Mouse (Mus musculus): ENCODE measurements at regions not wholly inside any gene's neighbourhood (a gene's known extent, or its start where the extent isn't known, plus 50 kb on each side); places are given as distances from the start of the nearest gene placed in this dataset.
"Not testable (repeated sequence)": the region's sequence is repeated elsewhere in the genome, so short reads cannot be mapped to it uniquely, and the experiment has no call there.

DNA sequence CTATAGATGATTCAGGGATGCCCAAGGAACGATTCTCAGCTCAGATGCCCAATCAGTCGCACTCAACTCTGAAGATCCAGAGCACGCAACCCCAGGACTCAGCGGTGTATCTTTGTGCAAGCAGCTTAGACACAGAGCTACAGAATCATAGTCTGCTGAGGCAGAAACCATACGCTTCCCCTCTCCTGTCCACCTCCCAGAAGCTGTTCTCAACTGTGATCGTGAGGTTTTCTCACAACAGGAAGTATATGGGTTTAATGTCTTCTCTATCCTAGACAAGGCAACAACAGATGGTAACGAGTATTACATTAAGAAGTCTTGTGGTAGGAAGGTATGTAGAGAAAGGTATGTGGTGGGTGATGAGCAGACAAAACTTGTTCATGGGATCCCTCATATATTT is 116.8 kb upstream of the 2210010C04Rik start:
- no peak overlapping the region for H3K27ac ChIP-seq (replicated peaks in 1 of 2; ENCODE audit: control insufficient read depth in 1 of 2, insufficient read depth in 1 of 2, low read depth in 2 of 2, low read length in 2 of 2)
- WGBS = 76% methylated on average over 7 of the region's 7 CpGs
- no peaks in the 10 kb centered on the region for H3K27me3 ChIP-seq (ENCODE audit: control insufficient read depth, insufficient read depth, low read length)
- no peaks in the 10 kb centered on the region for H3K9me3 ChIP-seq (ENCODE audit: control insufficient read depth, low read length)
- H3K4me1 ChIP-seq (ENCODE audit: control insufficient read depth in 2 of 2, insufficient read depth in 2 of 2, low read length in 2 of 2) = no peaks in the 10 kb centered on the region
- H3K4me3 ChIP-seq (ENCODE audit: control insufficient read depth in 1 of 2, insufficient read depth in 1 of 2, low read depth in 1 of 2, low read length in 2 of 2) = no peak overlapping the region
- H3K9ac ChIP-seq (ENCODE audit: low read length) = no peak overlapping the region
- no peak for ATAC-seq (ENCODE audit: insufficient number of reproducible peaks, insufficient read depth, low FRiP score, low read depth)
- H3K36me3 ChIP-seq (ENCODE audit: control insufficient read depth, insufficient read depth, low read length) = no peaks in the 10 kb centered on the region
- H3K4me2 ChIP-seq (ENCODE audit: low read length) = no peak overlapping the region

DNA sequence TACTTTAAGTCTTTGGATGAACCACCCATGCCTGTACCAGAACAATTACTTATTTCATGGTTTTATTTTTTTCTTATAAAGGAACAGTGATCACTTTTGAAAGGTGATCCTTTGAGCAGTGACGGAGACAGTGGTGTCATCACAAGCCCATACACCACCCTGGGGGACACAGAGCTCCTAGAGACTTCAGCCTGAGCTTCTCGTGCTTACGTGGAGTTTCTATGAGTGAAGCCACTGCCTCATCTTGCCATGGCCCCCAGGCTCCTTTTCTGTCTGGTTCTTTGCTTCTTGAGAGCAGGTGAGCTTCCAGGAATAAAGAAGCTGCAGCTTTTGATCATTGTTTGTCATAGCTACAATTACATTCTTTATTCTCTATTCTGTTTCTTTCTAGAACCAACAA is 116.2 kb upstream of the 2210010C04Rik start:
- Histone ChIP-seq H3K4me1 (ENCODE audit: control insufficient read depth in 2 of 2, insufficient read depth in 2 of 2, low read length in 2 of 2) (no peaks in the 10 kb centered on the region), H3K4me2 (ENCODE audit: low read length) (no peak overlapping the region), H3K27ac (replicated peaks in 1 of 2; ENCODE audit: control insufficient read depth in 1 of 2, insufficient read depth in 1 of 2, low read depth in 2 of 2, low read length in 2 of 2) (no peak overlapping the region), H3K9me3 (ENCODE audit: control insufficient read depth, low read length) (no peaks in the 10 kb centered on the region), H3K36me3 (ENCODE audit: control insufficient read depth, insufficient read depth, low read length) (no peaks in the 10 kb centered on the region), H3K9ac (ENCODE audit: low read length) (no peak overlapping the region), H3K27me3 (ENCODE audit: control insufficient read depth, insufficient read depth, low read length) (no peaks in the 10 kb centered on the region), H3K4me3 (ENCODE audit: control insufficient read depth in 1 of 2, insufficient read depth in 1 of 2, low read depth in 1 of 2, low read length in 2 of 2) (no peak overlapping the region)
- no peak for ATAC-seq (ENCODE audit: insufficient number of reproducible peaks, insufficient read depth, low FRiP score, low read depth)
- whole genome bisulfite sequencing = 86% methylated on average over 3 of the region's 3 CpGs

GRCm38 (mm10) chr6:41140916-41141315 is 105.6 kb upstream of the 2210010C04Rik start:
- no peak overlapping the region for H3K27ac ChIP-seq (replicated peaks in 1 of 2; ENCODE audit: control insufficient read depth in 1 of 2, insufficient read depth in 1 of 2, low read depth in 2 of 2, low read length in 2 of 2)
- no peak overlapping the region for H3K4me2 ChIP-seq (ENCODE audit: low read length)
- H3K36me3 ChIP-seq (ENCODE audit: control insufficient read depth, insufficient read depth, low read length) = no peaks in the 10 kb centered on the region
- no peak for ATAC-seq (ENCODE audit: insufficient number of reproducible peaks, insufficient read depth, low FRiP score, low read depth)
- H3K9me3 ChIP-seq (ENCODE audit: control insufficient read depth, low read length) = no peaks in the 10 kb centered on the region
- no peaks in the 10 kb centered on the region for H3K4me1 ChIP-seq (ENCODE audit: control insufficient read depth in 2 of 2, insufficient read depth in 2 of 2, low read length in 2 of 2)
- H3K27me3 ChIP-seq (ENCODE audit: control insufficient read depth, insufficient read depth, low read length) = no peaks in the 10 kb centered on the region
- H3K4me3 ChIP-seq (ENCODE audit: control insufficient read depth in 1 of 2, insufficient read depth in 1 of 2, low read depth in 1 of 2, low read length in 2 of 2) = no peak overlapping the region
- 86% methylated on average over 1 of the region's 1 CpGs for WGBS
- H3K9ac ChIP-seq (ENCODE audit: low read length) = no peak overlapping the region

- not testable (repeated sequence) for H3K36me3 ChIP-seq (ENCODE audit: control insufficient read depth, insufficient read depth, low read length); H3K9me3 ChIP-seq (ENCODE audit: control insufficient read depth, low read length); H3K4me2 ChIP-seq (ENCODE audit: low read length); H3K9ac ChIP-seq (ENCODE audit: low read length); H3K27me3 ChIP-seq (ENCODE audit: control insufficient read depth, insufficient read depth, low read length); H3K27ac ChIP-seq (replicated peaks in 1 of 2; ENCODE audit: control insufficient read depth in 1 of 2, insufficient read depth in 1 of 2, low read depth in 2 of 2, low read length in 2 of 2); H3K4me1 ChIP-seq (ENCODE audit: control insufficient read depth in 2 of 2, insufficient read depth in 2 of 2, low read length in 2 of 2); H3K4me3 ChIP-seq (ENCODE audit: control insufficient read depth in 1 of 2, insufficient read depth in 1 of 2, low read depth in 1 of 2, low read length in 2 of 2); ATAC-seq (ENCODE audit: insufficient number of reproducible peaks, insufficient read depth, low FRiP score, low read depth)
- WGBS = 55% methylated on average over 2 of the region's 2 CpGs
These were observed 102.1 kb upstream of the 2210010C04Rik start for GRCm38 (mm10) chr6:41137401-41137777.

- no peaks in the 10 kb centered on the region for H3K4me1 ChIP-seq (ENCODE audit: control insufficient read depth in 2 of 2, insufficient read depth in 2 of 2, low read length in 2 of 2)
- H3K27ac ChIP-seq (replicated peaks in 1 of 2; ENCODE audit: control insufficient read depth in 1 of 2, insufficient read depth in 1 of 2, low read depth in 2 of 2, low read length in 2 of 2) = no peak overlapping the region
- WGBS = 31% methylated on average over 6 of the region's 6 CpGs
- H3K4me2 ChIP-seq (ENCODE audit: low read length) = no peak overlapping the region
- no peaks in the 10 kb centered on the region for H3K9me3 ChIP-seq (ENCODE audit: control insufficient read depth, low read length)
- H3K9ac ChIP-seq (ENCODE audit: low read length) = no peak overlapping the region
- H3K36me3 ChIP-seq (ENCODE audit: control insufficient read depth, insufficient read depth, low read length) = no peaks in the 10 kb centered on the region
- no peaks in the 10 kb centered on the region for H3K27me3 ChIP-seq (ENCODE audit: control insufficient read depth, insufficient read depth, low read length)
- H3K4me3 ChIP-seq (ENCODE audit: control insufficient read depth in 1 of 2, insufficient read depth in 1 of 2, low read depth in 1 of 2, low read length in 2 of 2) = no peak overlapping the region
- ATAC-seq (ENCODE audit: insufficient number of reproducible peaks, insufficient read depth, low FRiP score, low read depth) = no peak
These were observed 101.5 kb upstream of the 2210010C04Rik start for GRCm38 (mm10) chr6:41136717-41137400.

GRCm38 (mm10) chr6:41135160-41135559 is 99.9 kb upstream of the 2210010C04Rik start:
- Histone ChIP-seq H3K27me3 (ENCODE audit: control insufficient read depth, insufficient read depth, low read length) (no peaks in the 10 kb centered on the region), H3K9me3 (ENCODE audit: control insufficient read depth, low read length) (no peaks in the 10 kb centered on the region), H3K4me3 (ENCODE audit: control insufficient read depth in 1 of 2, insufficient read depth in 1 of 2, low read depth in 1 of 2, low read length in 2 of 2) (no peak overlapping the region), H3K36me3 (ENCODE audit: control insufficient read depth, insufficient read depth, low read length) (no peaks in the 10 kb centered on the region), H3K27ac (replicated peaks in 1 of 2; ENCODE audit: control insufficient read depth in 1 of 2, insufficient read depth in 1 of 2, low read depth in 2 of 2, low read length in 2 of 2) (no peak overlapping the region), H3K4me1 (ENCODE audit: control insufficient read depth in 2 of 2, insufficient read depth in 2 of 2, low read length in 2 of 2) (no peaks in the 10 kb centered on the region), H3K9ac (ENCODE audit: low read length) (no peak overlapping the region), H3K4me2 (ENCODE audit: low read length) (no peak overlapping the region)
- ATAC-seq (ENCODE audit: insufficient number of reproducible peaks, insufficient read depth, low FRiP score, low read depth) = no peak
- 30% methylated on average over 4 of the region's 4 CpGs for WGBS

DNA sequence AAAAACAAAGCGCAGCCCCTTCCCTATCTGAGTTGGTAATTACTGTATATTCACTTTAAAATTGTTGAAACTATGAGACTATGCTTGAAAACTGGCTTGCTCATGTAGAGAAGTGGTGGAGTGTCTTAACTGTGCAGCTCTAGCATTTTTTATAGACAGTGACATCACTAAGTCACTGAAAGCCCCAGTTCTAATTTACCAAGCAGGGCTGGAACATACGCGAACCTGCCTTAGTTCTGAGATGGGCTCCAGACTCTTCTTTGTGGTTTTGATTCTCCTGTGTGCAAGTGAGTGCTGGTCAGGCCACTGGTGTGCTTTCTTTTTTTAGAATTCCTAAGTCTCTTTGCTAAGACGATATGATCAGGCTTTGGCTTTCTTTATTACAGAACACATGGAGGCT is 94.6 kb upstream of the 2210010C04Rik start:
- ATAC-seq (ENCODE audit: insufficient number of reproducible peaks, insufficient read depth, low FRiP score, low read depth) = no peak
- Histone ChIP-seq H3K9ac (ENCODE audit: low read length) (no peak overlapping the region), H3K27ac (replicated peaks in 1 of 2; ENCODE audit: control insufficient read depth in 1 of 2, insufficient read depth in 1 of 2, low read depth in 2 of 2, low read length in 2 of 2) (no peak overlapping the region), H3K9me3 (ENCODE audit: control insufficient read depth, low read length) (no peaks in the 10 kb centered on the region), H3K4me1 (ENCODE audit: control insufficient read depth in 2 of 2, insufficient read depth in 2 of 2, low read length in 2 of 2) (no peaks in the 10 kb centered on the region), H3K36me3 (ENCODE audit: control insufficient read depth, insufficient read depth, low read length) (no peaks in the 10 kb centered on the region), H3K4me3 (ENCODE audit: control insufficient read depth in 1 of 2, insufficient read depth in 1 of 2, low read depth in 1 of 2, low read length in 2 of 2) (no peak overlapping the region), H3K27me3 (ENCODE audit: control insufficient read depth, insufficient read depth, low read length) (no peaks in the 10 kb centered on the region), H3K4me2 (ENCODE audit: low read length) (no peak overlapping the region)
- 82% methylated on average over 4 of the region's 4 CpGs for WGBS

- no peaks in the 10 kb centered on the region for H3K27me3 ChIP-seq (ENCODE audit: control insufficient read depth, insufficient read depth, low read length)
These were observed 92.5 kb upstream of the 2210010C04Rik start for GRCm38 (mm10) chr6:41127816-41128215.

More at GRCm38 (mm10) chr6:41127816-41128215, 92.5 kb upstream of the 2210010C04Rik start:
- H3K36me3 ChIP-seq (ENCODE audit: control insufficient read depth, insufficient read depth, low read length) = no peaks in the 10 kb centered on the region
- H3K4me2 ChIP-seq (ENCODE audit: low read length) = no peak overlapping the region
- H3K9ac ChIP-seq (ENCODE audit: low read length) = no peak overlapping the region
- H3K4me1 ChIP-seq (ENCODE audit: control insufficient read depth in 2 of 2, insufficient read depth in 2 of 2, low read length in 2 of 2) = no peaks in the 10 kb centered on the region
- no peak for ATAC-seq (ENCODE audit: insufficient number of reproducible peaks, insufficient read depth, low FRiP score, low read depth)
- no peak overlapping the region for H3K4me3 ChIP-seq (ENCODE audit: control insufficient read depth in 1 of 2, insufficient read depth in 1 of 2, low read depth in 1 of 2, low read length in 2 of 2)
- no peak overlapping the region for H3K27ac ChIP-seq (replicated peaks in 1 of 2; ENCODE audit: control insufficient read depth in 1 of 2, insufficient read depth in 1 of 2, low read depth in 2 of 2, low read length in 2 of 2)
- H3K9me3 ChIP-seq (ENCODE audit: control insufficient read depth, low read length) = no peaks in the 10 kb centered on the region
- WGBS = 76% methylated on average over 7 of the region's 7 CpGs

Data from heart, embryonic 14.5 days (tissue).